Mouse (Mus musculus): ENCODE data around the gene Adh5.

The Adh5 gene

GRCm38 (mm10) chr3:138442612-138443464, at the start of gene Adh5:
TSS of gene Adh5 (plus strand) at chr3:138443093.
- DNase-seq (ENCODE audit: low read depth in 2 of 2, low spot score in 2 of 2): peak; percentile 88 to 91

GRCm38 (mm10) chr3:138404872-138405271, 38.0 kb upstream of the Adh5 start:
- no peak for DNase-seq (ENCODE audit: low read depth in 2 of 2, low spot score in 2 of 2)

- no peak for DNase-seq (ENCODE audit: low read depth in 2 of 2, low spot score in 2 of 2)
These were observed 37.6 kb upstream of the Adh5 start for GRCm38 (mm10) chr3:138405341-138405740.

GRCm38 (mm10) chr3:138405840-138406239, 37.1 kb upstream of the Adh5 start:
- no peak for DNase-seq (ENCODE audit: low read depth in 2 of 2, low spot score in 2 of 2)

- DNase-seq (ENCODE audit: low read depth in 2 of 2, low spot score in 2 of 2): no peak
These were observed 35.0 kb upstream of the Adh5 start for GRCm38 (mm10) chr3:138407920-138408319.

- no peak for DNase-seq (ENCODE audit: low read depth in 2 of 2, low spot score in 2 of 2)
These were observed 33.3 kb upstream of the Adh5 start for GRCm38 (mm10) chr3:138409585-138409984.

- DNase-seq (ENCODE audit: low read depth in 2 of 2, low spot score in 2 of 2): no peak
These were observed 32.7 kb upstream of the Adh5 start for GRCm38 (mm10) chr3:138410211-138410610.

- no peak for DNase-seq (ENCODE audit: low read depth in 2 of 2, low spot score in 2 of 2)
These were observed 27.7 kb upstream of the Adh5 start, which contains the start of gene Adh4 for GRCm38 (mm10) chr3:138415121-138415690. TSS of gene Adh4 (plus strand) at chr3:138415466.

- DNase-seq (ENCODE audit: low read depth in 2 of 2, low spot score in 2 of 2): no peak
These were observed 23.5 kb upstream of the Adh5 start for GRCm38 (mm10) chr3:138419369-138419768.

- DNase-seq (ENCODE audit: low read depth in 2 of 2, low spot score in 2 of 2): no peak
These were observed 22.5 kb upstream of the Adh5 start for GRCm38 (mm10) chr3:138420385-138420784.

- DNase-seq (ENCODE audit: low read depth in 2 of 2, low spot score in 2 of 2): no peak
These were observed 19.2 kb upstream of the Adh5 start for GRCm38 (mm10) chr3:138423664-138424063.

GRCm38 (mm10) chr3:138424247-138424646, 18.6 kb upstream of the Adh5 start:
- no peak for DNase-seq (ENCODE audit: low read depth in 2 of 2, low spot score in 2 of 2)

GRCm38 (mm10) chr3:138430360-138430976, 12.4 kb upstream of the Adh5 start:
- DNase-seq (ENCODE audit: low read depth in 2 of 2, low spot score in 2 of 2): no peak

- no peak for DNase-seq (ENCODE audit: low read depth in 2 of 2, low spot score in 2 of 2)
These were observed 11.1 kb upstream of the Adh5 start for GRCm38 (mm10) chr3:138431835-138432234.

GRCm38 (mm10) chr3:138438716-138439115, 4.2 kb upstream of the Adh5 start:
- no peak for DNase-seq (ENCODE audit: low read depth in 2 of 2, low spot score in 2 of 2)

- DNase-seq (ENCODE audit: low read depth in 2 of 2, low spot score in 2 of 2): no peak
These were observed 690 bp upstream of the Adh5 start for GRCm38 (mm10) chr3:138442203-138442602.

GRCm38 (mm10) chr3:138443465-138443771, 525 bp downstream of the Adh5 start:
- DNase-seq (ENCODE audit: low read depth in 2 of 2, low spot score in 2 of 2): no peak

- DNase-seq (ENCODE audit: low read depth in 2 of 2, low spot score in 2 of 2): no peak
These were observed 5.4 kb downstream of the Adh5 start for GRCm38 (mm10) chr3:138448077-138448860.

GRCm38 (mm10) chr3:138452169-138452568, 9.3 kb downstream of the Adh5 start:
- DNase-seq (ENCODE audit: low read depth in 2 of 2, low spot score in 2 of 2): no peak

GRCm38 (mm10) chr3:138454234-138454633, 11.3 kb downstream of the Adh5 start:
- no peak for DNase-seq (ENCODE audit: low read depth in 2 of 2, low spot score in 2 of 2)

- no peak for DNase-seq (ENCODE audit: low read depth in 2 of 2, low spot score in 2 of 2)
These were observed 12.0 kb downstream of the Adh5 start for GRCm38 (mm10) chr3:138454711-138455435.

Data from CD8-positive naive resting alpha-beta T cell, adult 2 months (primary cell).